Mouse (Mus musculus) embryonic facial prominence, embryonic 10.5 days (tissue): ENCODE measurements at regions not wholly inside any gene's neighbourhood (a gene's known extent, or its start where the extent isn't known, plus 50 kb on each side); places are given as distances from the start of the nearest gene placed in this dataset.

Experiments
- DNase-seq: peaks from one replicate; pipeline ENCODE4 v3.0.0-alpha.2; 2017; ENCODE audit warnings: low spot score
- H3K27ac ChIP-seq: fragments of 300-500 bp; sonication (generic); replicated peaks from 2 replicates; pipeline ENCODE4 v1.5.1; 2016; ENCODE audit warnings: mild to moderate bottlenecking
- H3K27me3 ChIP-seq: fragments of 300-500 bp; sonication (generic); replicated peaks from 2 replicates; pipeline ENCODE4 v1.6.1; 2016; ENCODE audit warnings: low read depth, mild to moderate bottlenecking; ENCODE audit not compliant: poor library complexity, severe bottlenecking
- H3K36me3 ChIP-seq: fragments of 300-500 bp; sonication (generic); replicated peaks from 2 replicates; pipeline ENCODE4 v1.6.1; 2016; ENCODE audit warnings: mild to moderate bottlenecking, moderate library complexity
- H3K4me1 ChIP-seq: fragments of 300-500 bp; sonication (generic); 2 replicates; pipeline ENCODE4 v1.6.1; 2016
- H3K4me3 ChIP-seq: fragments of 300-500 bp; sonication (generic); 2 replicates; pipeline ENCODE4 v1.5.1; 2016; ENCODE audit warnings: mild to moderate bottlenecking, moderate library complexity
- H3K9me3 ChIP-seq: fragments of 300-500 bp; sonication (generic); 2 replicates; pipeline ENCODE4 v1.6.1; 2016; ENCODE audit warnings: mild to moderate bottlenecking
- WGBS: fragments of 180-500 bp; shearing (Covaris S2); methylation state at CpG from one replicate; pipeline ENCODE4 v1.1.7; 2016; 5-methylcytosine and 5-hydroxymethylcytosine counted together

- H3K4me3 ChIP-seq: no peak overlapping the region
- no peak for DNase-seq
- no peak overlapping the region for H3K27ac ChIP-seq
- no peaks in the 10 kb centered on the region for H3K4me1 ChIP-seq
- H3K36me3 ChIP-seq: no peaks in the 10 kb centered on the region
- H3K27me3 ChIP-seq: no peaks in the 10 kb centered on the region
- 81% methylated on average over 5 of the region's 5 CpGs for WGBS
- H3K9me3 ChIP-seq: no peaks in the 10 kb centered on the region
Observed at GRCm38 (mm10) chr6:93623541-93623940, 660.2 kb downstream of the Magi1 start.

DNA sequence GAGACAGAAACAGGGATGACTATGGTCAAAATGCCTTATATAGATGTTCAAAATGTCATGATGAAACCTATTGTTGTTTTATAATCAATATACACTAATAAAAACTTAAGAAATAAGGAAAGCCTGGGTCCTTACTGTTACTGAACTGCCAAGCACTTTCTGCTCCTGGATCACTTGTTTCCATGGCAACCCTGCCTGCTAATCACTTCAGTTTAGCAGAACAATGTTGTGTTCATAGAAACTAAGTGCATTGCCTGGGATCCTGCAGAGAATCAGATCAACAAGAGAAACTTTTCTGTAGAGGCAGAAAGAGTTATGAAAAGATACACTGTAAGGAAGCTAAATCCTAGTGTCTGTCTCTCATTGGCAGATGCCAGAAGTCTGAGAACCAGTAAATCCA lies 666.8 kb downstream of the Magi1 start:
- Histone ChIP-seq H3K4me3 (no peak overlapping the region), H3K9me3 (no peaks in the 10 kb centered on the region), H3K4me1 (no peaks in the 10 kb centered on the region), H3K36me3 (no peaks in the 10 kb centered on the region), H3K27ac (no peak overlapping the region), H3K27me3 (no peaks in the 10 kb centered on the region)
- DNase-seq: no peak

GRCm38 (mm10) chr6:93600376-93600775 lies 657.1 kb upstream of the Adamts9 start:
- Histone ChIP-seq H3K27me3 (no peaks in the 10 kb centered on the region), H3K4me1 (peaks cover 3% of the 10 kb centered on the region), H3K27ac (no peak overlapping the region), H3K36me3 (no peaks in the 10 kb centered on the region), H3K4me3 (no peak overlapping the region), H3K9me3 (no peaks in the 10 kb centered on the region)
- DNase-seq: no peak
- WGBS: 91% methylated on average over 2 of the region's 2 CpGs

DNA sequence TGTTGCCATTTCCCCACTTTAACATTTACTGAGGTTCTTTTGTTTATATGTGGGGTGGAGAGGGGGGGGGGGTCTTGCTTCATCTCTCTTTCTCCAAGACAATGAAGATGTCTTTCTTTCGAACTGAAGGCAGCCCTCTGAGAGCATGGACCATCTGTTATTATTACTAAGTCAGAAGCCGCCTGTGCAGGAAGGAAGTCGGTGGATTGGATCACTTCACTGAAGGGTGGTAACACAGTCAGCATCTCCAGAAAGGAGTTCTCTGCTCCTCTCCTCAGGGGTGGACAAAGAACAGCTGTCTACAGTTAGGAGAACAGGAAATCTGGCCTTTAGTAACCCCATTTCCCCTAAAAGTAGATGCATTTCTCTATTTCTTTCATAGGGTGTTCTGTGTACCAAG lies 656.1 kb upstream of the Adamts9 start:
- 76% methylated on average over 3 of the region's 3 CpGs for WGBS

DNA sequence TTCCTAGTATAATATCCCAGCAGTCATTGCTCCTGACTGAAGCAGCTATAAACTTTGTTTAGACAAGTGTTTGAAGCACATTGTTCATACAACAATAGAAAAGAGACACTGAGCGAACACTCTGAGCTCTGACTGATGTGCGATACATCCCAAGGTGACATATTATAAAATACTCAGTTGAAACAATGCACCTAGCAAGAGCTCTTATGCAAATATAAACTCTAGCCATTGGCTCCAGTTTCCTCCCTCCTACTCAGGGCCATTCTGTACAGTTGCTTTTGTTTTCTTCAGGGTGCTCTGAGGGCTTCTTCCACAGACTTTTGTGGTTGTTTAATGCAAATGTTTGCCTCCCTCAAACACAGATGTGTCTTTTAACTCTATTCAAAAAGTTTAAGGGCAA lies 646.6 kb upstream of the Adamts9 start:
- no peaks in the 10 kb centered on the region for H3K36me3 ChIP-seq
- H3K27me3 ChIP-seq: no peaks in the 10 kb centered on the region
- no peaks in the 10 kb centered on the region for H3K4me1 ChIP-seq
- 91% methylated on average over 2 of the region's 2 CpGs for WGBS
- H3K9me3 ChIP-seq: no peaks in the 10 kb centered on the region
- DNase-seq: no peak
- no peak overlapping the region for H3K4me3 ChIP-seq
- H3K27ac ChIP-seq: no peak overlapping the region

More for the DNA sequence above, 656.1 kb upstream of the Adamts9 start:
- H3K27ac ChIP-seq: no peak overlapping the region
- DNase-seq: no peak
- H3K36me3 ChIP-seq: no peaks in the 10 kb centered on the region
- no peaks in the 10 kb centered on the region for H3K9me3 ChIP-seq
- no peak overlapping the region for H3K4me3 ChIP-seq
- H3K4me1 ChIP-seq: peaks cover 3% of the 10 kb centered on the region
- H3K27me3 ChIP-seq: no peaks in the 10 kb centered on the region

DNA sequence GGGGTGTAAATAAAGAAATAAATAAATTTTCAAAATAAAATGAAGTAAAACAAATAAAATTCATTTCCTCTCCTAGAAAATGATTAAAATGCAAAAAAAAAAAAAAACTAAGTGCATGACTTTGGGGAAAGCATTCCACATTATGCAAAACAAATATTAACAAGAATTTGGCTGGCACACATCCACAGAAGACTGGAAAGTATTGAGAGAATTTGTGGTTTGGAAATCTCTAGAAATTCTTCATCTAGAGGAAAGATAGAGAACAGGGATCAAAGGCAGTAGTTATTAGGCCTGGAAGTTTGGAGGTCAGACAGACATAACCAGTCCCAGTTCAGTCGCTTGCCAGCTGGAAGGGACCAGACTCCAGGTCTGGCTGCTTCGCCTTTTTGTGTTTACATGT lies 643.6 kb upstream of the Adamts9 start:
- H3K36me3 ChIP-seq: no peaks in the 10 kb centered on the region
- H3K27me3 ChIP-seq: no peaks in the 10 kb centered on the region
- no peaks in the 10 kb centered on the region for H3K9me3 ChIP-seq
- no peaks in the 10 kb centered on the region for H3K4me1 ChIP-seq
- H3K27ac ChIP-seq: no peak overlapping the region
- H3K4me3 ChIP-seq: no peak overlapping the region
- no peak for DNase-seq
- 85% methylated on average over 2 of the region's 2 CpGs for WGBS

DNA sequence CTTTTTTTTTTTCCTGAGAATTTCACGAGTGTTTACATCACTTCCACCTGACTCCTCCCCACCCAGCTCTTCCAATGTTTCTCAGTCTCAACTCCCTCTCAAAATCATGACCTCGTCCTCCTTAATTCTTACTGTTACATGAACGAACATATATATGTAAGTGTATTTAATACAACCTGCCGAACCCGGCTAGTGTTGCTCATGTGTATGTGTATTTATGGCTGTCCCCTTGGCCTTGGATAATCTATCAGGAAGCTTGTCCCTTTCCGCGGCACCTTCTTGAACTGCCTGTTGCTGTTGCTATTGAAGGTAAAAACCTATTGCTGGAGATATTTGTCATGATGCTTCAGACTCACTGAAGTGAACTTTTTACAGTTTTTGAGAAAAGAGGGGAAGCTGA lies 637.8 kb upstream of the Adamts9 start:
- Histone ChIP-seq H3K36me3 (no peaks in the 10 kb centered on the region), H3K9me3 (no peaks in the 10 kb centered on the region), H3K27me3 (no peaks in the 10 kb centered on the region), H3K4me3 (no peak overlapping the region), H3K4me1 (no peaks in the 10 kb centered on the region), H3K27ac (no peak overlapping the region)
- DNase-seq: no peak
- WGBS: 93% methylated on average over 7 of the region's 7 CpGs

DNA sequence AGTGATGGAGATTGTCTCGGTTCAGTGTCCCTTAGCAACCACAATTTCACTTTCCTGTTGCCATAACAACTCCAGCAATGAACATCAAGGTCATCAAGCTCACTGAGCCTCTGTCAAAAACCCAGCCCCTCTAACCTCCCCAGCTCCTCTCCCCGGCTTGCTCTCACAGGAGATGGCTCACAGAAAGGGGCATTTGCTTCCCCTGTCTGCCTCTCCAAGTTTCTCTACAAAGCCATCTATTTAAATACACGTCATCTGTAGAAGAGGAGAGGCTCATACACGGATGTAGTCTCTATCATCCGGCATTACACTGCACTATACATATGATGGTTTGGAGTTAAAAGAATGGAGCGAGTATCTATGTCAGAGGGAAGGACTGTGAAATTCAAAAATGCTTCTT lies 637.4 kb upstream of the Adamts9 start:
- DNase-seq: no peak
- WGBS: 72% methylated on average over 6 of the region's 6 CpGs
- Histone ChIP-seq H3K9me3 (no peaks in the 10 kb centered on the region), H3K27ac (no peak overlapping the region), H3K4me1 (no peaks in the 10 kb centered on the region), H3K27me3 (no peaks in the 10 kb centered on the region), H3K4me3 (no peak overlapping the region), H3K36me3 (no peaks in the 10 kb centered on the region)

GRCm38 (mm10) chr6:93575249-93575648 lies 632.0 kb upstream of the Adamts9 start:
- Histone ChIP-seq H3K27me3 (no peaks in the 10 kb centered on the region), H3K4me3 (no peak overlapping the region)
- 67% methylated on average over 6 of the region's 6 CpGs for WGBS

GRCm38 (mm10) chr6:93573679-93574635 lies 630.7 kb upstream of the Adamts9 start:
- DNase-seq: no peak
- Histone ChIP-seq H3K9me3 (no peaks in the 10 kb centered on the region), H3K27ac (no peak overlapping the region), H3K36me3 (no peaks in the 10 kb centered on the region), H3K27me3 (0 out of 2 replicates have a peak, but pooled peaks cover 8% of the 10 kb centered on the region), H3K4me1 (no peaks in the 10 kb centered on the region), H3K4me3 (no peak overlapping the region)
- 82% methylated on average over 7 of the region's 7 CpGs for WGBS

More at GRCm38 (mm10) chr6:93575249-93575648, 632.0 kb upstream of the Adamts9 start:
- H3K4me1 ChIP-seq: no peaks in the 10 kb centered on the region
- H3K27ac ChIP-seq: no peak overlapping the region
- H3K9me3 ChIP-seq: no peaks in the 10 kb centered on the region
- H3K36me3 ChIP-seq: no peaks in the 10 kb centered on the region
- DNase-seq: no peak

DNA sequence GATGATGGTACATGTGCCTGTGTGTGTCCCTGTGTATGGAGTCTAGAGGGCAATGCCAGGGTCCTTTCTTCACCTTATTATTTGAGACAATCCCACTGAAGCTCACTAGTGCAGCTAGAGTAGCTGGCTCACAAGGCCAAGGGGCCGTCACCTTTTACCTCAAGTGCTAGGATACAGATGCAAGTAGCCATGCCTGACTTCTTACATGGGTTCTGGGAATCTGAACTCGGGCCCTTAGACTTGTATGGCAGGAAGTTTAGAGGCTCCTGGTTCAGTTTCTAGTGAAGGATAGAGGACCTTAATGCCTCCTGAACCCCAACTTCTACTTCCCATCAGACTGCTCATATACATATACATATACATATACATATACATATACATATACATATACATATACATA lies 626.6 kb upstream of the Adamts9 start:
- Histone ChIP-seq H3K27ac (no peak overlapping the region), H3K4me3 (no peak overlapping the region)
- DNase-seq: no peak

DNA sequence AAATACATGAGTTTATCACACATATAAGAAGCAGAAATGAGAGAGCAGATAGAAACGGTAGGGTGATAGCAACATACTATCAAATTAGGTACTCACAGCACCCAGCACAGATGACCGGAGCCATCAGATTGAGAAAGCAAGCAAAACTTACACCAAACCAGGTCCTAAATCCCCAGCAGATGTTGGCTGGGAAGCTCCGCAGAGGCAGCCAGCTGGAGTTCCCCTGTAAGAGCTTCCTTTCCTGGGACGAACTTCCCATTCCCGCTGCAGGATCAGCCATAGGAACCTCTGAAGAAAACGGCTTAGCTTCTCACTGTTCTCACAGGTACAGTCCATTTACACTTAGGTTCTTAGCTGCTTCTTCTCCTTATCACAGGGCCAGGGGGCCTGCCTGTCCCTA lies 625.9 kb upstream of the Adamts9 start:
- no peak for DNase-seq
- H3K27ac ChIP-seq: no peak overlapping the region
- no peaks in the 10 kb centered on the region for H3K36me3 ChIP-seq
- H3K4me1 ChIP-seq: no peaks in the 10 kb centered on the region
- H3K9me3 ChIP-seq: no peaks in the 10 kb centered on the region
- H3K4me3 ChIP-seq: no peak overlapping the region
- 76% methylated on average over 6 of the region's 6 CpGs for WGBS
- H3K27me3 ChIP-seq: peaks cover 20% of the 10 kb centered on the region

More for the DNA sequence above, 626.6 kb upstream of the Adamts9 start:
- H3K4me1 ChIP-seq: no peaks in the 10 kb centered on the region
- no peaks in the 10 kb centered on the region for H3K36me3 ChIP-seq
- peaks cover 20% of the 10 kb centered on the region for H3K27me3 ChIP-seq
- H3K9me3 ChIP-seq: no peaks in the 10 kb centered on the region
- 89% methylated on average over 2 of the region's 2 CpGs for WGBS

- Histone ChIP-seq H3K4me1 (no peaks in the 10 kb centered on the region), H3K27ac (no peak overlapping the region), H3K27me3 (peaks cover 20% of the 10 kb centered on the region), H3K4me3 (no peak overlapping the region), H3K9me3 (no peaks in the 10 kb centered on the region), H3K36me3 (no peaks in the 10 kb centered on the region)
- WGBS: 11% methylated on average over 2 of the region's 2 CpGs
- DNase-seq: no peak
Observed at GRCm38 (mm10) chr6:93566661-93567060, 623.4 kb upstream of the Adamts9 start.
